Mouse (Mus musculus) CD4-positive, CD25-positive, alpha-beta regulatory T cell, adult 4 months (primary cell): ENCODE results near the gene Gm10471. TPM values are rescaled to one million over a fixed set of nuclear protein-coding genes. Genes with fewer than 3 reads are reported as not detected.
"Not testable (repeated sequence)": the region's sequence is repeated elsewhere in the genome, so short reads cannot be mapped to it uniquely, and the experiment has no call there.

ENCODE experiments used
- ATAC-seq: one replicate; pipeline ENCODE4 v1.8.0; 2017
- polyA plus RNA-seq, 2 experiments: library from polyadenylated mRNA; unstranded; fragments of 100-300 nt; shearing (Covaris generic); gene quantifications; one replicate each; pipeline ENCODE4 v1.2.1; 2017

Gene Gm10471
- polyA plus RNA-seq: not detected

- ATAC-seq: not testable (repeated sequence)
Measured at GRCm38 (mm10) chr5:26089191-26089590, at the start of gene Gm10471. Gene Gm10471, minus strand, starts transcription at chr5:26089291.

- not testable (repeated sequence) for ATAC-seq
Measured at GRCm38 (mm10) chr5:26121321-26121720, 32.2 kb upstream of the Gm10471 start, which contains the start of gene Gm10220. Gene Gm10220, minus strand, starts transcription at chr5:26121421.

GRCm38 (mm10) chr5:26105262-26105661 is 16.2 kb upstream of the Gm10471 start, which contains the start of gene 5031410I06Rik:
Gene 5031410I06Rik, minus strand, starts transcription at chr5:26105362.
- ATAC-seq: not testable (repeated sequence)

GRCm38 (mm10) chr5:26079023-26079422 is 10.1 kb downstream of the Gm10471 start:
- not testable (repeated sequence) for ATAC-seq

- no peak for ATAC-seq
Measured at GRCm38 (mm10) chr5:26070716-26071115, 18.4 kb downstream of the Gm10471 start.

- ATAC-seq: not testable (repeated sequence)
Measured at GRCm38 (mm10) chr5:26058481-26058880, 30.6 kb downstream of the Gm10471 start, which contains the start of gene Gm7347. Gene Gm7347, minus strand, starts transcription at chr5:26058581.

GRCm38 (mm10) chr5:26039458-26039857 is 49.6 kb downstream of the Gm10471 start, which contains the start of gene Speer4a:
Gene Speer4a, minus strand, starts transcription at chr5:26039558.
- ATAC-seq: not testable (repeated sequence)

Other genes starting within 250 kb of the Gm10471 start
- not detected for gene Gm21663, start 146.9 kb downstream of the Gm10471 start, polyA plus RNA-seq
- not detected for gene Gm21671, start 134.9 kb downstream of the Gm10471 start, polyA plus RNA-seq
- gene Gm21680, start 116.6 kb downstream of the Gm10471 start, polyA plus RNA-seq: not detected
- not detected for gene Gm21698, start 100.6 kb downstream of the Gm10471 start, polyA plus RNA-seq
- not detected for gene Gm1979, start 84.5 kb downstream of the Gm10471 start, polyA plus RNA-seq
- gene Gm5862, start 66.4 kb downstream of the Gm10471 start, polyA plus RNA-seq: not detected
- gene Speer4a, start 49.7 kb downstream of the Gm10471 start, polyA plus RNA-seq: not detected
- not detected for gene Gm7347, start 30.7 kb downstream of the Gm10471 start, polyA plus RNA-seq
- not detected for gene 5031410I06Rik, start 16.1 kb upstream of the Gm10471 start, polyA plus RNA-seq
- not detected for gene Gm10220, start 32.1 kb upstream of the Gm10471 start, polyA plus RNA-seq
- not detected for gene Gm7361, start 168.4 kb upstream of the Gm10471 start, polyA plus RNA-seq